Mouse (Mus musculus) limb, embryonic 11.5 days (tissue): ENCODE measurements around the gene Ttyh1. TPM values are rescaled to one million over a fixed set of nuclear protein-coding genes. Genes with fewer than 3 reads are reported as not detected.
A peak's percentile ranks its signal among the peaks of the same experiment; 100 is the strongest.

Experiments used
- ATAC-seq: fragments of 200-750 bp; cut with Nextera tagmentation; 2 replicates; pipeline ENCODE4 v1.8.0; 2017; ENCODE audit warnings: low read depth; ENCODE audit not compliant: insufficient number of reproducible peaks, low FRiP score, low TSS enrichment
- DNase-seq: peaks from one replicate; pipeline ENCODE4 v3.0.0-alpha.2; 2015; ENCODE audit warnings: low spot score
- H3K27ac ChIP-seq: fragments of 300-500 bp; sonication (generic); replicated peaks from 2 replicates; pipeline ENCODE4 v1.5.1; 2014; ENCODE audit warnings: low read depth, mild to moderate bottlenecking, low read length
- H3K27me3 ChIP-seq: fragments of 300-500 bp; sonication (generic); 2 replicates; pipeline ENCODE4 v1.6.1; 2014; ENCODE audit warnings: mild to moderate bottlenecking, low read length, mixed read lengths; ENCODE audit not compliant: control insufficient read depth, insufficient read depth
- H3K36me3 ChIP-seq: fragments of 300-500 bp; sonication (generic); 2 replicates; pipeline ENCODE4 v1.6.1; 2014; ENCODE audit warnings: mild to moderate bottlenecking, low read length, moderate library complexity, mixed read lengths; ENCODE audit not compliant: control insufficient read depth, insufficient read depth
- H3K4me1 ChIP-seq: fragments of 300-500 bp; sonication (generic); 2 replicates; pipeline ENCODE4 v1.6.1; 2014; ENCODE audit warnings: low read length, mixed read lengths; ENCODE audit not compliant: control insufficient read depth, insufficient read depth
- H3K4me2 ChIP-seq: fragments of 300-500 bp; sonication (generic); 2 replicates; pipeline ENCODE4 v1.6.1; 2014; ENCODE audit warnings: low read depth, mild to moderate bottlenecking, moderate library complexity; ENCODE audit not compliant: severe bottlenecking
- H3K4me3 ChIP-seq: fragments of 300-500 bp; sonication (generic); 2 replicates; pipeline ENCODE4 v1.5.1; 2014; ENCODE audit warnings: low read depth, low read length
- H3K9ac ChIP-seq: fragments of 300-500 bp; sonication (generic); 2 replicates; pipeline ENCODE4 v1.6.1; 2014; ENCODE audit warnings: mild to moderate bottlenecking, low read length
- H3K9me3 ChIP-seq: fragments of 300-500 bp; sonication (generic); 2 replicates; pipeline ENCODE4 v1.6.1; 2016; ENCODE audit warnings: low read length; ENCODE audit not compliant: control insufficient read depth
- WGBS: fragments of 180-500 bp; shearing (Covaris S2); extraction: QIAGEN DNeasy Blood & Tissue Kit; methylation state at CpG from one replicate; pipeline ENCODE4 v1.1.7; 2014; 5-methylcytosine and 5-hydroxymethylcytosine counted together
- polyA plus RNA-seq: library from polyadenylated mRNA; unstranded; fragments of >200 nt; fragmentation: Nextera tagmentation; extraction: Ambion mirVana; gene quantifications from 2 replicates; pipeline ENCODE4 v1.2.1, GENCODE M21; 2014

Gene Ttyh1
- polyA plus RNA-seq, 1 experiment from 2014 or later: 1.4 TPM

- Histone ChIP-seq H3K27me3 (no peaks in the 10 kb centered on the region), H3K4me1 (no peaks in the 10 kb centered on the region), H3K27ac (no peak overlapping the region), H3K4me2 (no peak overlapping the region), H3K9ac (no peak overlapping the region), H3K9me3 (no peaks in the 10 kb centered on the region), H3K4me3 (no peak overlapping the region), H3K36me3 (no peaks in the 10 kb centered on the region)
- 85% methylated on average over 4 of the region's 4 CpGs for WGBS
- ATAC-seq (no peak), DNase-seq (no peak)
Measured at GRCm38 (mm10) chr7:4087238-4087895, 31.8 kb upstream of the Ttyh1 start.

- Histone ChIP-seq H3K4me1 (no peaks in the 10 kb centered on the region), H3K4me2 (no peak overlapping the region), H3K4me3 (no peak overlapping the region), H3K27ac (no peak overlapping the region), H3K36me3 (no peaks in the 10 kb centered on the region), H3K9me3 (no peaks in the 10 kb centered on the region), H3K9ac (no peak overlapping the region), H3K27me3 (no peaks in the 10 kb centered on the region)
- no peak for ATAC-seq
- DNase-seq: no peak
- WGBS: 90% methylated on average over 6 of the region's 6 CpGs
Measured at GRCm38 (mm10) chr7:4087896-4088480, 31.2 kb upstream of the Ttyh1 start.

GRCm38 (mm10) chr7:4088679-4089078, 30.5 kb upstream of the Ttyh1 start:
- H3K36me3 ChIP-seq: no peaks in the 10 kb centered on the region
- no peak overlapping the region for H3K4me3 ChIP-seq
- H3K27me3 ChIP-seq: no peaks in the 10 kb centered on the region
- 77% methylated on average over 2 of the region's 2 CpGs for WGBS
- H3K27ac ChIP-seq: no peak overlapping the region
- no peaks in the 10 kb centered on the region for H3K4me1 ChIP-seq
- no peaks in the 10 kb centered on the region for H3K9me3 ChIP-seq
- no peak overlapping the region for H3K9ac ChIP-seq
- DNase-seq (no peak), ATAC-seq (no peak)
- H3K4me2 ChIP-seq: no peak overlapping the region

DNA sequence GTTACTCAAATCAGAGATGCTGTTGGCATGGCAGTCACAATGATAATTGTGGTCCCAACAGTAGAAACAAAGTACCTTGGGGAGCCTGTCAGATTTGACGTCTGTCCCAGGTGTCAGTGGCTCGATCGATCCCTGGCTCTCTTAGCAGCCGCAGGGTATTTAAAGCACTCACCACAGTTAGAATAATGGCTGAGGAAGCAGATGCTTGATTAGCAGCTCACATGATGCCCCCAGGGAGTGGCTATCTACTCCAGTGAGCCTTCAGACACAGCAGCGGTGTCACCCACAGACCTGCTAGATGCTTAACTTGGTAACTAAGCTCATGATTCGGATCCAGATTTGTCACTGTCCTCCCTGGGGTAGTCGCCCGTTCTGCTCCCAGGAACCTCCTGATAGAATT, 28.0 kb upstream of the Ttyh1 start:
- Histone ChIP-seq H3K27ac (no peak overlapping the region), H3K36me3 (no peaks in the 10 kb centered on the region), H3K27me3 (no peaks in the 10 kb centered on the region), H3K4me2 (no peak overlapping the region), H3K4me3 (no peak overlapping the region), H3K9ac (no peak overlapping the region), H3K9me3 (no peaks in the 10 kb centered on the region), H3K4me1 (no peaks in the 10 kb centered on the region)
- WGBS: 61% methylated on average over 8 of the region's 8 CpGs
- DNase-seq (no peak), ATAC-seq (no peak)

GRCm38 (mm10) chr7:4098301-4098700, 20.9 kb upstream of the Ttyh1 start:
- Histone ChIP-seq H3K27ac (no peak overlapping the region), H3K4me1 (no peaks in the 10 kb centered on the region), H3K4me3 (no peak overlapping the region), H3K9ac (no peak overlapping the region), H3K27me3 (no peaks in the 10 kb centered on the region), H3K4me2 (no peak overlapping the region), H3K36me3 (no peaks in the 10 kb centered on the region), H3K9me3 (no peaks in the 10 kb centered on the region)
- no peak for ATAC-seq
- no peak for DNase-seq
- 74% methylated on average over 2 of the region's 2 CpGs for WGBS

- Histone ChIP-seq H3K27ac (no peak overlapping the region), H3K4me1 (no peaks in the 10 kb centered on the region), H3K36me3 (no peaks in the 10 kb centered on the region), H3K9me3 (no peaks in the 10 kb centered on the region), H3K27me3 (no peaks in the 10 kb centered on the region), H3K4me3 (no peak overlapping the region), H3K4me2 (no peak overlapping the region), H3K9ac (no peak overlapping the region)
- ATAC-seq: no peak
- 80% methylated on average over 2 of the region's 2 CpGs for WGBS
- no peak for DNase-seq
Measured at GRCm38 (mm10) chr7:4098832-4099231, 20.4 kb upstream of the Ttyh1 start.

DNA sequence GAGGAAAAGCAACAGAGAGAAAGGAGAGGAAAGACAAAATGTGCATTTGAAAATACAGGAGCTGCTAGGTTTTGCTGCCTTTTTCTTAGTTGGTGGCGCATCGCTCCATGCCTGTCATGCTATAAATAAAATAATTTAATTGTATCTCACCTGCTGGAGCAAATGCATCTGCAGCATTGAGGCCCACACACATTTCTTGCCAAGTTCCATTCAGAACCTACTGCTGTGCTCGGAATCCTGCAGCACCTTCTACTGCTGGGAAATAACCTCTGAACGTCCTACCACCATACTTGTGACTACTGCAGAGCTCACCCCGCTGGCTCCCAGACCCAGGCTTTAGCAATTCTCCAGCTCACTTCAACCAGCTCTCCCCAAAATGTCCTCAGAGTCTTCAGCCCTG, 18.1 kb upstream of the Ttyh1 start:
- Histone ChIP-seq H3K4me1 (no peaks in the 10 kb centered on the region), H3K4me2 (no peak overlapping the region), H3K27ac (no peak overlapping the region), H3K9ac (no peak overlapping the region), H3K9me3 (no peaks in the 10 kb centered on the region), H3K36me3 (no peaks in the 10 kb centered on the region), H3K4me3 (no peak overlapping the region), H3K27me3 (no peaks in the 10 kb centered on the region)
- DNase-seq: no peak
- ATAC-seq: no peak
- 82% methylated on average over 5 of the region's 5 CpGs for WGBS

- Histone ChIP-seq H3K4me2 (no peak overlapping the region), H3K9me3 (no peaks in the 10 kb centered on the region), H3K27me3 (no peaks in the 10 kb centered on the region), H3K9ac (no peak overlapping the region), H3K4me1 (no peaks in the 10 kb centered on the region), H3K27ac (no peak overlapping the region), H3K4me3 (no peak overlapping the region), H3K36me3 (no peaks in the 10 kb centered on the region)
- DNase-seq (peak; percentile 32), ATAC-seq (no peak)
- WGBS: 25% methylated on average over 4 of the region's 4 CpGs
Measured at GRCm38 (mm10) chr7:4103411-4103810, 15.8 kb upstream of the Ttyh1 start.

DNA sequence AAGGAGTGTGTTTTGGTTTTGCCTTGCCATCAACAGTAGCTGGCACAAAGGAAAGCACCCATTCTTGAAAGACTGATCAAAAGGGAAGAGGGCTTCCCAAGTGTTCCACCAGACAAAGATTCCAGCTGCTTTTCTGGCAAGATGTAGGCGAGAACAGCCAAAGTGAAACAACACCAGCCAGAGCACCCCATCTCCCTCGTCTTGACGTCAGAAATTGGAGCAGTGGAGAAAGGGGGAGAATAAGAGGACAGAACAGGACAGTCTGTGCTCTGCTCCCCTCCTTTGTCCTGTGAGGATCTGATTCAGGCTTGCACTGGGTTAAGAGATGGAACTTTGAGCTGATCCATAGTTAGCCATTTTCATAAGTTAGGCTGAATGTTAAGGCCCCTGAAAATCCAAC, 7.4 kb upstream of the Ttyh1 start:
- no peaks in the 10 kb centered on the region for H3K9me3 ChIP-seq
- no peak overlapping the region for H3K9ac ChIP-seq
- no peaks in the 10 kb centered on the region for H3K27me3 ChIP-seq
- H3K27ac ChIP-seq: no peak overlapping the region
- ATAC-seq (no peak), DNase-seq (no peak)
- no peaks in the 10 kb centered on the region for H3K4me1 ChIP-seq
- no peak overlapping the region for H3K4me2 ChIP-seq
- H3K4me3 ChIP-seq: no peak overlapping the region
- H3K36me3 ChIP-seq: no peaks in the 10 kb centered on the region
- WGBS: 73% methylated on average over 3 of the region's 3 CpGs
